In the genomic region with DNA sequence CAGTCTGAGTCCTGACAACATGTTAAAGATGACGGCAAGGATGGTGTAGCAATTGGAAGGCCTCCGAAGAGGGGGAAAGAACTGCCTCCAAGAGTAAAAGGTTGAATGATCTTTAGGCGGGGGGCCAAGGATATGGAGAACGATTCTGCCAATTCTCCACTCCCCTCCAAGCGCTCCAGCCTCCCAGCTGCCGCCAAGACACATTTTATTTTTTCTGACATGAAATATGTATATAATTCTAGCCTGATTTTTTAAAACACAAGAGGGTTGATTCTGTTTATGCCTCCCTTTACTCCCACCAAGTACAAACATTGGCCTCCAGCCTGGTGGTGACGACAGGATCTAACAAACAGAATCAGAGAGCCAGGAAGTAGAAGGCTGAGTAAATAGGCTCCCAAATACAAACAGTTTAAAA, we compare ENCODE assay signal across 10 mouse cellular contexts.
A peak's percentile ranks its signal among the peaks of the same experiment; 100 is the strongest.
DNase-seq lines count a peak whose midpoint lies in the region; ATAC-seq and TF ChIP-seq lines count a peak whose summit lies in the region.
"Had no signal": no experiment of that assay in that cellular context is flagged by ENCODE, and none has a peak within 500 bp of the region (broad histone marks: within the 10 kb centered on the region; RNA-seq: fewer than 3 reads in every experiment).

No protein-coding gene starts in this region.

- no peak for ATAC-seq in heart, embryonic 12.5 days (ENCODE audit: insufficient number of reproducible peaks, low FRiP score)
- peak; percentile 94 for ATAC-seq in lung, embryonic 16.5 days (ENCODE audit: low read depth)
- no peak for ATAC-seq in inflammation-experienced regulatory T-cells, adult 6 months
- no peak for ATAC-seq in monocyte, adult 5-6 weeks (replicated peaks; ENCODE audit: insufficient number of reproducible peaks, low FRiP score, low TSS enrichment, poor library complexity, severe bottlenecking)
- ATAC-seq: activated CD4-positive, CD25-positive, alpha-beta regulatory T cell, adult 4 months had no signal

- H3K27ac ChIP-seq in heart, embryonic 12.5 days (ENCODE audit: poor library complexity, severe bottlenecking), result no peak overlapping the region
- H3K27ac ChIP-seq in gastrocnemius, adult 2 months, result no peak overlapping the region
- H3K27ac ChIP-seq in lung, embryonic 16.5 days (ENCODE audit: low read length), result no peak overlapping the region; the same call in 1 of the 2 replicates

- no peaks in the 10 kb centered on the region for H3K27me3 ChIP-seq in heart, embryonic 12.5 days (replicated peaks)
- H3K27me3 ChIP-seq in lung, embryonic 16.5 days (ENCODE audit: control insufficient read depth, insufficient read depth, low read depth, low read length), result no peaks in the 10 kb centered on the region

- intact Hi-C loops in gastrocnemius, adult 2 months (cut with DNase I), result no loop called here

- no peak for TF ChIP-seq CTCF in gastrocnemius, adult 2 months (IDR thresholded peaks at IDR 0.05)

- no peaks in the 10 kb centered on the region for H3K36me3 ChIP-seq in heart, embryonic 12.5 days
- H3K36me3 ChIP-seq in lung, embryonic 16.5 days (ENCODE audit: control insufficient read depth, insufficient read depth, low read length), result no peaks in the 10 kb centered on the region

- no peak overlapping the region for H3K4me2 ChIP-seq in heart, embryonic 12.5 days
- H3K4me2 ChIP-seq in lung, embryonic 16.5 days (ENCODE audit: low read depth, low read length), result no peak overlapping the region

- 68% methylated on average over 7 of the region's 7 CpGs for WGBS in heart, embryonic 12.5 days
- WGBS in lung, embryonic 16.5 days, result 35% methylated on average over 7 of the region's 7 CpGs

- no peak overlapping the region for H3K4me3 ChIP-seq in heart, embryonic 12.5 days
- H3K4me3 ChIP-seq in gastrocnemius, adult 2 months, result no peak overlapping the region
- H3K4me3 ChIP-seq in lung, embryonic 16.5 days (ENCODE audit: low read length), result no peak overlapping the region

- H3K4me1 ChIP-seq in heart, embryonic 12.5 days (replicated peaks), result no peaks in the 10 kb centered on the region
- no peaks in the 10 kb centered on the region for H3K4me1 ChIP-seq in lung, embryonic 16.5 days (replicated peaks; ENCODE audit: control insufficient read depth, insufficient read depth, low read length)

- H3K9ac ChIP-seq in heart, embryonic 12.5 days, result no peak overlapping the region
- no peak overlapping the region for H3K9ac ChIP-seq in lung, embryonic 16.5 days (ENCODE audit: low read length)

- peak; percentile 93 for DNase-seq in heart, adult 11 months
- DNase-seq in NIH3T3 (ENCODE audit: low read depth), result peak; percentile 43
- peak; percentile 68 for DNase-seq in gastrocnemius, adult 2 months
- no peak for DNase-seq in spleen, adult 12 weeks (ENCODE audit: low spot score)
- DNase-seq: cerebellum, adult 11 months had no signal

- peaks cover 7% of the 10 kb centered on the region for H3K9me3 ChIP-seq in heart, embryonic 12.5 days (replicated peaks)
- no peaks in the 10 kb centered on the region for H3K9me3 ChIP-seq in lung, embryonic 16.5 days (ENCODE audit: control insufficient read depth, low read length)
